Mouse (Mus musculus): ENCODE data around the gene Cyp2r1. TPM values are rescaled to one million over a fixed set of nuclear protein-coding genes. Genes with fewer than 3 reads are reported as not detected.
A peak's percentile ranks its signal among the peaks of the same experiment; 100 is the strongest.
"Not testable (repeated sequence)": the region's sequence is repeated elsewhere in the genome, so short reads cannot be mapped to it uniquely, and the experiment has no call there.

The Cyp2r1 gene
- total RNA-seq (2021) = under 1 TPM; 0.42 to 0.51 TPM

- peak; percentile 88 to 90 for DNase-seq
- intact Hi-C loops (cut with DNase I) = loop anchor here (5.0 kb wide), 1 partner anchor 280 kb away; no protein-coding TSS in a partner anchor
Measured at GRCm38 (mm10) chr7:114562531-114563241, at the start of gene Cyp2r1. Cyp2r1 (minus strand) TSS chr7:114562972.

DNA sequence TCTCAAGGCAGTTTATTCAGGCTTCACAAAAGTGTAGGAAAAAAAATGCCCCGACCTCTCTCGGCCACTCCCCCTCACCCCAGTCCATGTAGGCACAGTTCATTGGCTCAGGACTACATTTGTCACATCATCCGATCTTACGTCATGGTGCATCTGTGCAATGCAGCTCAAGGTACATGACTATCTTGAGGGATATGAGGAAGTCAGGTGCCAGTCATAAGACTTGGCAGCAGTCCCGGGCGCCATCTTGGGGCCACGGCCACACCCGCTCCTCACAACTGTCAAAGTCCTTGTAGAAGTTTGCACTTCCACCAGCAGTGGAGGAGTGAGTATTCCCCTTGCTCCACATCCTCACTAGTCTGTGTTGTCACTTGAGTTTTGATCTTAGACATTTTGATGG is 31.6 kb upstream of the Cyp2r1 start:
- intact Hi-C loops (cut with DNase I); DNase-seq: not testable (repeated sequence)

- intact Hi-C loops (cut with DNase I) = loop anchor here (1.0 to 5.0 kb wide), 4 partner anchors 55 to 234 kb away; partner anchors contain the start of genes Calca and Calcb
- no peak for DNase-seq
Measured at GRCm38 (mm10) chr7:114582441-114582840, 19.7 kb upstream of the Cyp2r1 start.

- DNase-seq = no peak
- intact Hi-C loops (cut with DNase I) = loop anchor here (5.0 kb wide), 3 partner anchors 56 to 136 kb away; partner anchors contain the start of genes Calca and Calcb
Measured at GRCm38 (mm10) chr7:114581200-114581599, 18.4 kb upstream of the Cyp2r1 start.

DNA sequence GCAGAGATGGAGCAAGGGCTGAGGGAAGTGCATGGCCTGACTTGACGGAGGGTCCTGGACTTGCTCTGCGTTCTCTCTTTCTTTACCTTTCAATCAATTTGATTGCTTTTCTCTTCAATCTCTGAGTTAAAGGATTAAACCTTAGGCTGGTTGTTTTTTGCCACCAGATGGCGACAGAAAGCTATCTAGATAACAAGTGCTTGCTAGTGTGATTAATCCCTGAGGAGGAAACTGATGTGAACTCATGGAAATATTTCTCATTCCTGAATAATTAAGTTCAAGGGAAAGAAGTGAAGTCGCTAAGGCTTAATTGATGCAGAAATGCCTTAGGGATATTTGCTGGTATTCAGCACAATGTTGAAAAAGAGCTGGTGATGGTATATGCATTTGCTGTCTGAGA is 17.7 kb upstream of the Cyp2r1 start:
- intact Hi-C loops (cut with DNase I) = loop anchor here (5.0 kb wide), 3 partner anchors 57 to 137 kb away; partner anchors contain the start of genes Calca and Calcb
- peak; percentile 44 to 61 for DNase-seq

GRCm38 (mm10) chr7:114577665-114578064 is 14.9 kb upstream of the Cyp2r1 start:
- no peak for DNase-seq
- intact Hi-C loops (cut with DNase I) = loop anchor here (5.0 kb wide), 1 partner anchor 150 kb away; no protein-coding TSS in a partner anchor

- intact Hi-C loops (cut with DNase I) = loop anchor here (5.0 kb wide), 1 partner anchor 150 kb away; no protein-coding TSS in a partner anchor
- no peak for DNase-seq
Measured at GRCm38 (mm10) chr7:114576931-114577330, 14.2 kb upstream of the Cyp2r1 start.

- intact Hi-C loops (cut with DNase I); DNase-seq: not testable (repeated sequence)
Measured at GRCm38 (mm10) chr7:114573866-114574265, 11.1 kb upstream of the Cyp2r1 start.

DNA sequence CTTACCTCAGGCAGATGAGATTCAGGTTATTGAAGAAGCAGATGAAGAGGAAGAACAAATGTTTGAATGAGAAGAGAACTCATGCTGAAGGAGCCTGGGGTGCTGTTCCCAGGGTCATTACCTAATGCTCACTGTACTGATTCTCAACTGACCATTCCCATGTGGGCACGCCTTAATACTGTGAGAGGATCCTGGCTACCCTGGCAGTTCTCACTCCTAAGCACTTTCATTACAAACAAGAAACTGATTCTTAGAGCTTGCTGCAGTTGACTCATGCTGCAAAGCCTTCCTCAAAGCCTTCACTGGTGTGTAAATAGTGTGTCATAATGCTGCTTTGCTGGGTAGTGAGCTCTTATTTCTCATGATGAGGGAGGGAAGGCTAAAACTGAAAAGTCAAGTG is 26.6 kb downstream of the Cyp2r1 start:
- no peak for DNase-seq
- intact Hi-C loops (cut with DNase I) = no loop called here

DNA sequence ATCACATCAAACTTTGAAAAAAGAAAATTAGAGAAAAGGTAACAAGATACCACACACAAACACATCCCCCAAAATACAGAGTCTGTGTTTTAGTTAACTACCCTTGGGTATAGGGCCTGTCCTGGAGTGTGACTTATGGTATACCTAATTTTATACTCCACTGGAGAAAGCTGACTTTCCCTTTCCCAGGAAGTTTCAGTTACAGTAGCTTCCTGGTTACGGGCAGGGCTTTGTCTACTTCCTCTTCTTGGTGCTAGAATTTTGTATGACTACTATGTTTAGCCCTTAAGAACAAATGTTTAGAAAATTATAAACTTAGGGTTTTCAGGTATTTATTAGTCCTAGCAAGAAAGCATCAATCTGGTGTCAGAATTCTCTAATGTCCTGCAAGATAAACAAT is 36.5 kb downstream of the Cyp2r1 start:
- intact Hi-C loops (cut with DNase I) = no loop called here
- DNase-seq = no peak

GRCm38 (mm10) chr7:114520122-114520521 is 42.6 kb downstream of the Cyp2r1 start:
- no peak for DNase-seq
- intact Hi-C loops (cut with DNase I) = no loop called here

DNA sequence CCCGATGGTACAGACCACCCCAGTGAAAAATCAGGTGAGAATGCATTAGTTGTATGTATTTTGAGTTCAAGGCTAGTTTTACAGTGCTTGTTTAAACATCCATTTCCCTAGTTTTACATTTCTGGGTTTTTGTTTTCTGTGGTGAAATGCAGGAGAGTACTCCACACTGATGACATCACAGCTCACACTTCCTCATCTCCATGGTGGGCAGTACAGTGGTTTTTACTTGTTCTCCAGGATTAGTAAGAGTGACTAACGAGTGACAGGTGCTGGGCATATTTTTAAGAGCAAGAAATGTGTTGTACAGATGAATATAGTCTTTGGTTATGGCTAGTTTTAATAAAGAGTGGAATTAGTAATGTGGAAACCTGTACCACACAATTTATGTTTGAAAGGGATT is 53.9 kb downstream of the Cyp2r1 start:
- intact Hi-C loops (cut with DNase I) = no loop called here
- no peak for DNase-seq

Other genes starting within 250 kb of the Cyp2r1 start
- 1 to 10 TPM; 4.4 to 4.9 TPM for gene Pde3b, start 147.7 kb downstream of the Cyp2r1 start, total RNA-seq (2021)
- gene Calca, start 73.4 kb upstream of the Cyp2r1 start, total RNA-seq (2021) = not detected
- 1 to 10 TPM in 1 of 2 experiments, under 1 TPM in 1; 0.38 to 1.1 TPM for gene Calcb, start 155.7 kb upstream of the Cyp2r1 start, total RNA-seq (2021)
- gene Insc, start 180.7 kb upstream of the Cyp2r1 start, total RNA-seq (2021) = under 1 TPM; 0.53 to 0.54 TPM